Mouse (Mus musculus) right cerebral cortex, postnatal 14 days (tissue): Measurements from ENCODE around the gene Sertad2.

Experiments used
- DNase-seq: peaks from one replicate; pipeline ENCODE4 v3.0.0; 2022

Sertad2 gene

DNA sequence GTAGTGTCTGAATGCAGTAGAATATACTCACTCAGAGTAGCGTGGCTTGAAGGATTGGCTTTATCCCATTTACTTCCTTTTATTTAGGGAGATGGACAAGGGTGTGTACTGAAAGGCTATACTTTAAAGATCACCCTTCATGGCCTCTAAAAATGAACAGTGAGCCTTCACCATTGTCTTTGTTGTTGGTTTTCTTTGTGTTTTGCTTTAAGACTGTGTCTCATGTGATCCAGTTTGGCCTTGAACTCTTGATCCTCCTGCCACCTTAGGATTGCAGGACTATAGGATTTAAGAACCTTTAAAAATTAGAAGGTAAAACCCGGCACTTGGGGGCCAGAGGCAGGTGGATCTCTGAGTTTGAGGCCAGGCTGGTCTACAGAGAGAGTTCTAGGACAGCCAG is 6.4 kb downstream of the Sertad2 start:
- DNase-seq = no peak

DNA sequence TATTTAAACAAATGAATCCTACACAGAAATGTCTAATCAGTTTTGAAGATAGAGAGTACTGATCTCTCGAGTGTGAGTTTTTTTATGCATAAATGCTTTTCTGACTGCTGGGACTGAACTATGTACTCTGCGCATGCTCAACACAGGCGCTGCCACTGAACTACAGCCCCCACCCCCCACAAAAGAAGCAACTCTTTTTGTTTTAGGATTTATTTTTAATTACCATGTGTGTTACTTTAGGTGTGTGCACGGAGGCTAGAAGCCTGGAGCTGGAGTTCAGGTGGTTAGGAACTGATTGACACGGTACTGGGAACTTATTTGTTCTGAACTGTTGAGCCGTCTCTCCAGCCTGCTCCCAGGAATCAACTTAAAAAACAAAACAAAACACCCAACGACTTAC is 7.1 kb downstream of the Sertad2 start:
- DNase-seq = no peak

DNA sequence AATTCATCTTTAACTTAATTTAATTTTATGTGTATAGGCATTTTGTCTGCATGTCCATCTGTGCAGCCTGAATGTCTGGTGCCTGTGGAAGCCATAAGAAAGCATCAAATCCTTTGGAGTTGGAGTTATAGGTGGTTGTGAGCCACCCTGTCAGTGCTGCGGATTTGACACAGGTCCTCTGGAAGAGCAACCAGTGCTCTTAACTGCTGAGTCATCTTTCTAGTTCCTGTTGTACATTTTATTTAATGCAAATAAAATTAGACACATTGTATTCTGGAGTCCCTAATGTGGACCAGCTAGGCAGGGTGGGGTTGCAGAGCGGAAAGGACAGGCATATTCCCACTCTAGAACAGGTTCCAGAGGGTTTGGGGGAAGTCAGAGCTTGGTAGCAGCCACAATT is 9.0 kb downstream of the Sertad2 start:
- no peak for DNase-seq

DNA sequence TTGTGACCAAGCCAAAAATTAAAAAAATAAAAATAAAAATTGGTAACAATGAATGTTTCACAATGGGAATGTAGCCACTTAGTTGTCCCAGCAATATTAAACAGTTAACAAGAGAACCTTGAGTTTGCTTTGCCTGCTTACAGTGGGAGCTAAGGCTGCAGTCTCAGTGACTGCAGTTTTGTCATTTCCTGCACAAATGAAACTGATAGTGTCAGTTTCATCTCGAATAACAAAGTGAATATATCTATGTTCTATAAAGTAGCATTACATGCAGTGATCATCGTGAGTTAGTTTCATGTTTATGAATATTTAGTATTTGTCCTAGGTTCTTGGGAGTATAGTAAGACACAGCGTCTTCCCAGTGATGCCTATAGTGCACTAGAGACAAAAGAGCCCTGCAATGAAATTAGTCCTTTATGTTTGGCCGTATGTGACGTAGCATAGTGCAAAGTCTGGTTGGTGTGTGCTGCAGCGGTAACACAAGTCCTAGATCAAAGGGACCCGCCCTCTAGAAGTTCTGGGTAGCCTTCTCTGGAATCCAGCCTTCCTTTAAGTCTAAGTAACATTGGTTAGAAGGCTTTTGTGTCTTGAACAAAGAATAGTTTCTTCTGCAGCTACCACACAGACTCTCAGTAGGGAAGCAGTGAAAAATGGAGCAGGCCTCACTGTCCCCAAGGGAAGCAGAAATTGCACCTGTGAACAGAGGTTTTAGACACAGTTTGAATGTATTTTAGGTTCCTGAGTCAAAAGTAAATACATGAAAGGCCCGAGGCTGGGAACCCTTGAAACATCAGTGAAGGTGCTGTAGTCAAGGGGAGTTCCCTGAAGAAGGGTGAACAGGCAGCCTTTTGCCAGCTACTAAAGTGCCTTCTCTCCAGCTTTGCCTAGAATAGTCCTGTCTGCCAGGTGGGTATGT is 10.0 kb downstream of the Sertad2 start:
- DNase-seq = no peak

DNA sequence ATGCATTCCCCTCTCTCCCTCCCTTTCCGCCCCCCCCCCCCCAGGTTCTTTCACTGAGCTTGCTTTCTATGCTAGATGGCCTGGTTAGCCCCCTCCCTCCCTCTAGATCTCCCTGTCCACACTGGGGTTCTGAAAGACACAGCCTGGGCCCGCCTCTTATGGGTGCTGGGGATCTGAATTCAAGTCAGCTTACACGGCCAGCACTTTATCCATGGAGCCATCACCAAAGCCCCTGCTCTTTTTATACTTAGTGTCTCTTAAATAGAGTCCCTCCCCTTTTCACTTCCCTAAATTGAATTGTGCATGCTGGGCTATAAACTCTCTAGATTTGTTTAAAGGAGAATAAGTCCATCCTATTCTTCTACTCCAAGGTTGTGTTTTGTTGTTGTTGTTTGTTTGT is 12.6 kb downstream of the Sertad2 start:
- DNase-seq = no peak

DNA sequence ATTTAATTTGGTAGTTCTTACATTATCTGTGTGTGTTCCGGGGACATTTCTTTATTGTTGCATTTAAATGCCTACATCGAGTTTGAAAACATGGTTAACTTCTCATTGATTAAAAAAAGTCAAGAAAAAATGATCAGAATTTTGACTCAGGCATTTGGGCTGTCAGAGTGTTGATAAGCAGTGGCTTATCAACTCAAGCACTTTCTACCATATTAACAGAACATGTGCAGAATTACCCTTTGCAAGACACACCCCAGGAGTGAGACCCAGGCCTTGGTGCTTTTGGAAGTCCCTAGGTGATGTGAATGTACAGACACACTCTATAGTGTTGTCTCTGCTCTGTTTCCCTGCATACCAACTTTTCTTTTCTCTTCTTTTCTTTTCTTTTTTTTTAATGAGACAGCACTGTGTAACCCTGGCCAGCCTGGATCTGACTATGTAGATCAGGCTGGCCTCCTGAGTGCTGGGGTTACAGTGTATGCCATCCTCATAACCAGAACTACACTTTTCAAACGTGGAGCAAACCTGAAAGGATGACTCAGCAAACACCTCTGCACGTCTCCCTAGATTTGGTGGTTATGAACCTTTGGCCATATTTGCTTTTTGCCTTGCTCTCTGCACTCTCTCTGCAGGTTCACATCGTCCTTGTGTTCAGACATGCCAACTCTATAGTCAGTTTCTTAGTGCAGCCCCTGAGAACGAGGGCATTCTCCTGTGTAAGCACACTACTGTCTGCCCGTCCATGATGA is 13.3 kb downstream of the Sertad2 start:
- no peak for DNase-seq

DNA sequence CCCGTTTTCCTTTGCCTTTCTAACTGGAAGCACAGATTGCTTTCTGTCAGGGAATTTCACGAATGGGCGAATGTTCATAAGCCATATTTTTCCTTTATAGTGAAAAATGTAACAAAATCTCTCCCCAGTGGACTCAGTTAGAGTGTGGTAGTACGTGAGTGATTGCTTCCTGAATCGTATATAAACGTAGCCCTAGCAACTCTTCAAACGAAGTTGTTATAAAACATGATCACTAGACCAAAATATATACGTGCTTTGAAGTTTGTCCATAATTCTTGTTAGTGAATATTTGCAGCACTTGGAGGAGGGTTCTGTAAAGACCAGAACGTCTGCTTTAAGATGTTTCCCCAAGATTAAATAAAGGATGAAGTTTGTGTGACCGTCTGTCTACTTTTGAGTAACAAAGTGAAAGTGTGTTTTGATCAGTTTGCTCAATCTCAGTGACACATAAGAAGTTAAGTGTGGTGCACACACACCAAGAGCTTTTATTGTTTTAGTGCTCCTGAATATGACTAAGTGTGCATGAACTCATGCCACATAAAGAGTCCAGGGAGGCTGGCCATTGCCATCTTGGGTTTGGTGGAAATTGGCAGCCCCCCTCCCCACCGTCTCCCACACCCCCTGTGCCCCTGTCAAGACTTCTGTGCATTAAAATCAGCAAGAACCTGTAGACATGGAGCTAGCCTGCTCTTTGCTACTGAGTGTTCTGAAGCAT is 16.3 kb downstream of the Sertad2 start:
- DNase-seq = no peak

DNA sequence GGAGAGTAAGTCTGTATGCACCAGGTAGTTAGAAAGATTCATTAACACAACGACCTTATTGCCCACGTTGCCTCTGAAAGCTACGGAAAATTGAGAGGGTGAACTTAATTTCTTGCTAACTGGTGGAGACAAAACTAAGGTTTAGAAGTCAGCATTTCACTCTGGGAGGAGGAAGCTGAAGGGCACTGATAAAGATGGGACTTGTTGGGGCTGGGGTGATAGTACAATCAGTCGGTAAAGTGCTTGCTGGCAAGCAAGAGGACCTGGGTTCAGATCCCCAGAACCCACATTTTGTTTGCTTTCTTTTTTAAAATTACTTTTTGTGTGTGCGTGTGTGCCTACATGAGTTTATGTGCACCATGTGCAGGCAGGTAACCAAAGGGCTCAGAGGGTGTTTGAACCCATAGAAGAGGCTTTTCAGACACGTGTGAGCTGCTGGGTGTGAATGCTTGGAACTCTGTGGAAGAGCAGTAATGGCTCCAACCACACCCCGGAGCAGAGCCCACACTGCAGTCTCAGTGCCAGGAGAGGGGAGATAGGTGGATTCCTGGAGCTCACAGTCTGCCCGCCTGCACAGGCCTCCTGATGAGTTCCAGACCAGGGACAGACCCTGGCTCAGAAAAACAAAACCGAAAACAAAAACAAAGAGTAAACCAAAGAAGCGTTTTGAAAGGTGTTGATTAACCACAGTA is 17.0 kb downstream of the Sertad2 start:
- no peak for DNase-seq

DNA sequence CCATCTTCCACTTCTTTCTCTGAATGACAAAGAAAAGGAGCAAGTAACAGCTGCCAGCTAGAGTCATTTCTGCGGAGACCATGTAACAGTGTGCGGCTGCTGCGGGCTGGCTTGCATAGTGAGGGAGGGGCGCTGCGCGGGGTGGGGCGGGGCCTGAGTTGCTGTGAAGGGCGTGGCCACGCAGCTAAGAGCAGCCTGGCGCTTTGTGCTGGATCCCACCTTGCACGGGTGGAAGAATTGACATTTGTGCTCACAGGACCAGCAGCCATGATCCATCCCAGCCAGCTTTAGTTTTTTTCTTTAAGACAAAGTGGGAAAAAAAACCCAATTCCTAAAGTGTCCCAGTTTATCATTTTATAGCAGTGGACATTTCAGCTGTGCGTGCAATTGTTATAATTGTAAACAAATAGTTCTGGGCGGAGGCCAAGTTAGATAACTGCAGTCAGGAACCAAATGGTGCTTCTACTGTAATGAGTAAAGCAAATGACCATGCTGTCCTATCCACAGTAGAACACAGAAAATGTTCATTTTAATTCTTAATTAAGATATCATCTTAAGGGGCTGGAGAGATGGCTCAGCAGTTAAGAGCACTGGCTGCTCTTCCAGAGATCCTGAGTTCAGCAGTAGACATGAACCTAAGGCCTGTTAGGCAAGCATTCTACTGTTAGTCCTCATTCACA is 18.4 kb downstream of the Sertad2 start:
- peak; percentile 27 for DNase-seq

DNA sequence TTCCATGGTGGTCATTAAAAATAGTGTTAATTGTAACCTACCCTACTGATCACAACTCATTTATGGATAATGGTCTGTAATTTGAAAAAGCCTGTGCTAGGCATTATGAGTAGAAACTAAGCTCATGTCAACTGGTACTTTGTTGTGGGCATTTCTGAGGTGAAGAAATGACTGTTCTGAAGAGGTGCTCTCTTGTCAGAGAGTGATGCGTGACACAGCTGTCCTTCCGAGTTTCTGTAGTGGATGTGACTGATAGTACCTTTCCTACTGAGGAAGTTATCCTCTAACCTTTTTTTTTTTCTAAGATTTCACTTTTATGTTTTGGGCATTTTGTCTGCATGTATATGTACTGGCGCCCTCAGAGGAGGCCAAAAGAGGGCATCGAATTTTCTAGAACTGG is 22.0 kb downstream of the Sertad2 start:
- no peak for DNase-seq

DNA sequence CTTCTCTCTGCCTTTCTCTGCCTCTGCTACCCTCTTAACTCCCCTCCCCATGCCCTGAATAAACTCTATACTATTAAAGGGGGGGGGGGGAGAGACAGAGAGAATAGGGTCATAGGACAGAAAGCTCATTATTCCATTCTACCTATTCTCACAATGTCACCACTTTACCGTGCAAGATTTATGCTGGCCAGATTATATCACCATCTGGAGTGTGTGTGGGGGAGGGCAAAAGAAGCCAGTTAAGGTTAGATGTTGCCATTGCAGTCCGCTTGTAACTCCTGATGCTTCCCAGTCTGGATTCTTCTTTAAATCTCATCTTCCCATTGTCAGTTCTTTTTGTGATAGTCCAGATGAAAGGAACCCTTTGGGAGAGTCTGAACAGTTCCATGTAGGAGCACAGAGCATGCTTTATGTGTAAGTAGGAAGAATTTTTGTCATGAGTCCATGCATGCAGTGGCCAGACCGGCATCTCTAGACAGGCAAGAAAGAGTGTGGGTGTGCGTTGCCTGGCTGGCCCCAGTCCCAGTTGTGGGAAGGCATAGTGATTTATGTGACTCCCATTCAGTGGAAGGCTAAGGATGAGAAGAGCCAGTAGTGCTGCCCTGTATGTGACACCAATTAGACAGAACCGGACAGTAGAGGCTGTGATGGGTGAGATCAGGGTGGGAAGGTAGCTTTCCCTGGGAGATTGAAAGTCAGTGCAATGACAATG is 28.8 kb downstream of the Sertad2 start:
- DNase-seq = peak; percentile 25

DNA sequence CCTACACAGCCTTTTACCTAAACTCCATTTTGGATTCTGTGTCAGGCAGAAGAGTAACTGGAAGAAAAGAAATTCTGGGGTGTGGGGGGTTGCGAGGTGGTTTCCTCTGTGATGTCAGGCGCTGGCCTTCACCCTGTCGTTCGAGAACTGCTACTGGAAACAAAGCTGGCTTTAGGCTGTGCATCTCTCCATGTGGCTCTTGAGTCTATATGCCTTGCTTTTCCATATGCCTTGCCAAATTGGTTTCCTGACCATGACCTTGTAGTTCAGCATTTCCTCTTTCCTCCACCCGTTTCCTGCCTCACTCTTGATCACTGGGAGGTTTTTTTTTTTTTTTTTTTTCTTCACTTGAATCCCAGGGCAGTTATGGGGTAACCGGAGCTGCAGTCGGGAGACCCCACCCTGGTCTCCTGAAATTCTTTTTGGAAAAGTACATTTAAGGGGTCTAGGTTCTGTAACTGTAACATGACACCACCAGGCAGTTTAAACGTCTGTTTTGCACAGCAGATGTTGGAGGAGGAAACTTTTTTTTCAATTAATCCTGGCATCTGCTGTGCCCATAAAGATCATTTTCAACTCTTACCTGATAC is 33.1 kb downstream of the Sertad2 start:
- no peak for DNase-seq

DNA sequence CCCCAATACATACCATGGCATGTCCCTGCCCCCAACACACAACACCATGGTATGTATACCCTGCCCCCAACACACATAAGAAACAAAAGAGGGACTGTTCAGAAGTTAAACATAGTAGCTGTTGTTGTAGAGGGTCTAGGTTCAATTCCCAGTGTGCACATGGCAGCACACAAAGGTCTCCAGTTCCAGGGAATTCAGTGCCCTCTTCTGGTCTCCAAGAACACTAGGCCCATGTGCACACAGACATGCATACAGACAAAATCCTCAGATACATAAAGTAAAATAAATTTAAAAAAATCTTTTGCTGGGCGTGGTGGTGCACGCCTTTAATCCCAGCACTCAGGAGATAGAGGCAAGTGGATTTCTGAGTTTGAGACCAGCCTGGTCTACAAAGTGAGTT is 39.7 kb downstream of the Sertad2 start:
- DNase-seq = no peak

DNA sequence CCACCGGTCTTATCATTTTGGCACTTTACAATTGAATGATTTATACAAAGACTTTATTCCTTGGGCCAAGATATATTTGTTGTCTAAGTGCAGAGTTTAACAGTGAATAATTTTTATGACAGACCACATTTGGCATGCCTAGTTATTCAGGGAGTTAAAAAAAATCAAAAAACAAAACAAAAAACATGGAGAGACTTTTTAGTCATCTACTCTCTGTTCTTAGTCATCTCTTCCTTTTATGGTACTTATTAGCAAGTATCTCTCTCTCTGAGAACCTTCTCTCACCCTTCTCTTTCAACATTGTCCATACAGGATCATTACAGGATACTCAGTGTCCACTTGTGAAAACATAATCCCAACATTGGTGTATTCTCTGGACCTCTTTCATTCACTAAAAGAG is 42.2 kb downstream of the Sertad2 start:
- no peak for DNase-seq

DNA sequence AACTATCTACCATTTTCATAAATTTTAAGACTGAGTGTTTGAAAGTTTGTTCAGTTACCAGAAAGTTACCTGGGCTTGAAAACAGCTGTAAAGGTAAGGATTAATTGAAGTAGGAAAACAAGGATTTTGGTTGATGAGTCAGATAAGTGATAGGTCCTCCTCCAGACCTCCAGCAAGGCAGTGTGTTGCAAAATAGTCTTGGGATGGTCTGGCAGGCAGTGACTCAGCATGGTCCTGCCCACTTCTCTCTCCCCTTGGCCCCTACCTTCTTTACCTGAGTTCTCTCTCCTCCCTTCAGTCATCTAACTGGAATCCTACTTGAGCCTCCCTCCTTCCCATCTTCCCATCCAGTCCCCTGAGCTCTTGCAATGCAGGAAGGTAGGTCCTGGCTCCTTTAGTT is 43.1 kb downstream of the Sertad2 start:
- DNase-seq = no peak

DNA sequence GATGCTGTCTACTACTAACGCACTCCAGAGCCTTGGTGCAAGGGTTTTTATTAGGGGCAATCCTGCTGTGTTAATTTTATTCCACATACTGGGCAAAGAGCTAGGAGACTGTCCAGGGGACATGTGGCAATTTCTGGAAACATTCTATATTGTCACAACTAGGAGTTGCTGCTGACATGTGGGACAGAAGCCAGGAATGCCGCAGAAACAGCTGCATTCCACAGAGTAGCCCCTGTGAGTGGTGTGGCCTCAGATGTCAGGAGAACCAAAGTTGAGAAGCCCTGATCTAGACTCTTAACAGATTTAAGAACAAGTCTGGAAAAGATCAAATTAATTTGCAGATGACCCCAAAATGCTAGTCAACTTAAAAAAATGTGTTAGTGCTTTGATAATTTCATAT is 46.3 kb downstream of the Sertad2 start:
- DNase-seq = no peak

DNA sequence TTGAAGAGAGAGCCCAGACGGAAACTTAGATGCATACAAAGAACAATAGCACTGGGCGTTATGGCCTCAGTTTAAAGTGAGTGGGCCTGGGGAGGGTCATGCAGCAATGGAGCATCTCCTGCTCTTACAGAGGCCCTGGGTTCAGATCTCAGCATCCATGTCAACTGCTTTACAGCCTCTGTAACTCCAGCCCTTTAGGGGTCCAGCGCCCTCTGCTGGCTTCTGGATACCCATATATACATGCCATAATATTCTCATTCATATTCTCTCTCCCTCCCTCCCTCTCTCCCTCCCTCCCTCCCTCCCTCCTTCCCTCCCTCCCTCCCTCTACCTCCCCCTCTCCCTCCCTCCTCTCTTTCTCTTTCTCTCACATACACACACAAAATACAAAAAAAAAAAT is 49.0 kb downstream of the Sertad2 start:
- no peak for DNase-seq

DNA sequence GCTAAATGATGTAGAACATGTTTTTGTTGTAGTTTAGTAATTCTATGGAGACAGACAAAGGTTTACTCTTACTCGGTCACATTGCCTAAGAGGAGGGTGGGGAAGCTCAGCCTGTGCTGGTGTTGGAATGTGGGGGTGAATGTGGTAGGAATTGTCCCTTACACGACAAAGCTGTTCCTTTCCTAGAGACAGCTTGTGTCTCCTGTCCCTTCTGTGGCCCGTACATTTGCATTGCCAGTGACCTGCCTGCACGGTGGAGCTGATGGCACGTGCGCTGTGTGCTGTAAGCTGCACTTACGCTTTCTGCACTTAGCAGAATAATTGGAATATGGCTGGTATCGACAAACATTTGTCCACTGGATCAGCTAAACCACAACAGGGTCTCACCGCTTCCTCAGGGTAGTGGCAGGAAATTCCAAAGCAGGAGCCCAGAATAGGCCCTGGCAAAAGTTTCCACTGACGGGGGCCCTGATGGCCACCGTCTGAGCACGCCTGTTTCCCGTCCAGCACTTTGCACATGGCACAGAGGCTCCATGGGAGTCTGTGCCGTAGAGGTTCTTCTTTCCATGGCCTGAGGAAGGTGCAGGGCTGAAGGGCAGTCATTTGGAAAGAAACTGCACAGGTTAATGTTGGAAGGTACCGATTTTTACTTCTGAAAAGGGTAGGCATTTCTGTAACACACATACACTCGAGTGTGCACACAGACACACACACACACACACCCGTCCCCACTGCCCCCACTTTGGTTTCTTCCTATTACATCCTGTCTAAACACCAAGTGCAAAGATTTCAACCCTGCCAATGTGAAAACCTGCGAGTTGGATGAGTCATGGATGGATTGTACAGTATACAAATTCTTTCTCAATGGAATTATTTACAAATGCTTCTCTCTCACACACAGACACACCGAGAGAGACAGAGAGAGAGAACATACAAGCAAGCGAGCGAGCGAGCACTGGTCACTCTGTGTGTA is 51.5 kb downstream of the Sertad2 start:
- DNase-seq = no peak

DNA sequence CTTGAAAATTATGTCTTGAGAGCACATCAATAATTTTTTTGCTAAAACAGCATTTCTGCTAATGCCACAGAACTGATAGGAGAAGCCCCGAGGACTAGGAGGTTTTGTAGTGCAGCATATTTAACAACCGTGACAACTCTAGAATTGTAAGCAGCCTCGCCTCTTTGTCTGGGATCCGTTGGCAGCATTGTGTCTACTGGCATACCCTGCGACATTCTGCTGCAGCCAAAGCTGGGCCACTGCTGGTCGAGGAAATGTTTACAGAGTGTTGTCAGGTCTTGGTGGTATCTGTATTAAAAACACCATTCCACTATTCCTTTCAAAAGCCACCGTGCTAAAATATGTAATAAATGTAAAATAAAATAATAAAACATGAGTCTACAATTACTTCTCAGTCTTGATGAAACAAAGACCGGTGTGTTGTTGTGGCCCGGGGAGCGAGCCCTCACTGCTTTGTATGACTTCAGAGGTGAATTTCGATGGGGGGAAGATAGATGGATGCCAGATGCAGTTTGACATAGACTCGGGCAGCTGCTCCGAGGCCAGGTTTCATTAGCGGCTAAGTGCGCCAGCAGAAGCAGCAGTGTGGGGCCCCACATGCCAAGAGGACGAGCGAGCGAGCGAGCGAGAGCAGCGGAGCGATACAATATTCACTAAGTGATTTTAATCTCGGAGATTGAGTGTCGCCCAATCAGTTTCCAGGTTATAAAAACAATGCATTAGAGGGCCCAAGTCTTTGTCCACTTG is 60.2 kb downstream of the Sertad2 start:
- no peak for DNase-seq
